Mouse (Mus musculus) cerebellum, adult 2 months (tissue): ENCODE measurements at regions not wholly inside any gene's neighbourhood (a gene's known extent, or its start where the extent isn't known, plus 50 kb on each side); places are given as distances from the start of the nearest gene placed in this dataset.

Source experiments
- DNase-seq, 2 experiments: peaks; one replicate each; pipeline ENCODE4 v3.0.0; 2021
- H3K27ac ChIP-seq: fragments of 200-500 bp; 2 replicates; pipeline ENCODE4 v1.5.1; 2012; ENCODE audit warnings: low read length, control low read depth, inconsistent platforms; ENCODE audit not compliant: insufficient read depth
- H3K27me3 ChIP-seq: fragments of 200-500 bp; 2 replicates; pipeline ENCODE4 v1.6.1; 2012; ENCODE audit warnings: inconsistent platforms, mild to moderate bottlenecking, low read length, moderate library complexity; ENCODE audit not compliant: control insufficient read depth, insufficient read depth
- H3K4me1 ChIP-seq: fragments of 200-500 bp; 2 replicates; pipeline ENCODE4 v1.6.1; 2011; ENCODE audit warnings: low read length; ENCODE audit not compliant: control insufficient read depth, insufficient read depth
- H3K4me3 ChIP-seq: fragments of 200-500 bp; replicated peaks from 2 replicates; pipeline ENCODE3; 2011; ENCODE audit warnings: mild to moderate bottlenecking, low read depth, low read length, control low read depth; ENCODE audit not compliant: insufficient read depth
- CTCF ChIP-seq: fragments of 200-500 bp; IDR thresholded peaks from 2 replicates; pipeline ENCODE4 v1.5.1; 2011; ENCODE audit warnings: low read depth, mild to moderate bottlenecking, control low read depth, low read length, moderate library complexity, borderline replicate concordance; ENCODE audit not compliant: insufficient read depth
- POLR2A ChIP-seq: fragments of 200-500 bp; IDR thresholded peaks from 2 replicates; pipeline ENCODE4 v1.6.1; 2011; ENCODE audit warnings: low read length, control low read depth, borderline replicate concordance; ENCODE audit not compliant: insufficient read depth
- WGBS: fragments of 180-500 bp; shearing (Covaris S2); methylation state at CpG from one replicate; pipeline ENCODE4 v1.1.7; 2018; 5-methylcytosine and 5-hydroxymethylcytosine counted together

DNA sequence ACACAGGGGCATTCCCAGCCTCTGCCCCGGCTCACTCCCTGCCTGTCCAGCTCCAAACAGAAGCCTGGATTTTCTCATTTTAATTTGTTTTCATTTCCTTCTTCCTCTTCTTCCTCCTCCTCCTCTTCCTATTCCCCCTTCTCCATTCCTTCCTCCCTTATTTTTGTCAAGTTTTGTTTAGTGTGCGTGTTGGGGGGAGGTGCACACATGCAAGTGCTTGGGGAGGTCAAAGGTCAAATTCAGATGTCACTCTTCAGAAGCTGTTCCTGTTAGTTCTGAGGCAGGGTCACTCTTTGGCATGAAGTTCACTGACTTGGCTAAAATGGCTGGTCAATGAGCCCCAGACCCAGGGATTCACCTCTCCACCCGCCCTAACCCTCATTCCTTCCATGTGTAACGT is 85.1 kb downstream of the Micall2 start:
- H3K4me3 ChIP-seq: no peak overlapping the region
- H3K4me1 ChIP-seq: no peaks in the 10 kb centered on the region
- WGBS: 76% methylated on average over 4 of the region's 4 CpGs
- no peak for DNase-seq
- TF ChIP-seq CTCF (no peak), POLR2A (no peak)
- no peaks in the 10 kb centered on the region for H3K27me3 ChIP-seq
- H3K27ac ChIP-seq: no peak overlapping the region
